Mouse (Mus musculus) left cerebral cortex, adult 2 months (tissue): ENCODE results near the gene Akap13. TPM values are rescaled to one million over a fixed set of nuclear protein-coding genes. Genes with fewer than 3 reads are reported as not detected.

Experiments used
- DNase-seq, 2 experiments: peaks; one replicate each; pipeline ENCODE4 v3.0.0; 2021 to 2022; ENCODE audit warnings: low spot score in 2 of 2, mixed read lengths in 1 of 2; ENCODE audit errors: extremely low spot score in 1 of 2
- H3K27ac ChIP-seq: fragments of 200-600 bp; 2 replicates; pipeline ENCODE4 v1.8.1; 2022
- H3K4me3 ChIP-seq: fragments of 200-600 bp; 2 replicates; pipeline ENCODE4 v1.8.1; 2022
- CTCF ChIP-seq: fragments of 200-600 bp; IDR thresholded peaks from 2 replicates; pipeline ENCODE4 v1.8.1; 2022; ENCODE audit warnings: antibody characterized with exemption, mild to moderate bottlenecking, moderate library complexity
- intact Hi-C: fragments of 180-260 bp; cut with DNase I; formaldehyde crosslinking; loops from one replicate; pipeline ENCODE4 v1.15.1; 2025
- total RNA-seq, 2 experiments: library from RNA; stranded (reverse); gene quantifications; 2 replicates each; pipeline ENCODE4 v1.2.3; 2021

Akap13 gene
- total RNA-seq, 2 experiments from 2014 or later: 26.8 to 28.7 TPM

GRCm38 (mm10) chr7:75427322-75427721, 28.0 kb upstream of the Akap13 start:
- Histone ChIP-seq H3K4me3 (no peak overlapping the region), H3K27ac (no peak overlapping the region)
- intact Hi-C loops: no loop called here
- DNase-seq: no peak
- TF ChIP-seq CTCF: no peak

- Histone ChIP-seq H3K27ac (no peak overlapping the region), H3K4me3 (no peak overlapping the region)
- no peak for DNase-seq
- intact Hi-C loops: no loop called here
- TF ChIP-seq CTCF: no peak
Measured at GRCm38 (mm10) chr7:75428913-75429312, 26.4 kb upstream of the Akap13 start.

- Histone ChIP-seq H3K4me3 (no peak overlapping the region), H3K27ac (no peak overlapping the region)
- TF ChIP-seq CTCF: no peak
- no peak for DNase-seq
- intact Hi-C loops: no loop called here
Measured at GRCm38 (mm10) chr7:75430550-75430949, 24.8 kb upstream of the Akap13 start.

DNA sequence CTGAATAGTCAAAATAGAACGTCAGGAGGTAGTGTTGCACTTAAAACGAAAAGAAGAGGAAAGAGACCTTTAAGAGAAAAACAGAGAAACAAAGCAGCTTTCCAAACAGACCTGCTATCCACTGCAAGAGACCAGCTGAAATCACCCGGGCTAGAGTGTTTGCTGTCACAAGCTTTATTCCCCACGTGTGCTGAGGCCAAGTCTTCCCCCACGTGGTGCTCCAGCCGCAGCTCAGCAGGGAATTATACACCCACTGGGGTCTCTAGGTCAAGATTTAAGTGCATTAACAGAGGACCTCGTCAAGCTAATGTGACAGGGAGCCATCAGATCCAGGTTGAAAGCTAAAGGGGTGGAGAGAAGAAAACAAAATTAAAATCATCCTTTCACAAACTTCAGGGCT, 24.3 kb upstream of the Akap13 start:
- no peak for TF ChIP-seq CTCF
- Histone ChIP-seq H3K4me3 (no peak overlapping the region), H3K27ac (no peak overlapping the region)
- intact Hi-C loops: no loop called here
- DNase-seq: no peak

- intact Hi-C loops: no loop called here
- no peak for TF ChIP-seq CTCF
- Histone ChIP-seq H3K27ac (no peak overlapping the region), H3K4me3 (no peak overlapping the region)
- DNase-seq: no peak
Measured at GRCm38 (mm10) chr7:75432046-75432445, 23.3 kb upstream of the Akap13 start.

- no peak for DNase-seq
- Histone ChIP-seq H3K27ac (no peak overlapping the region), H3K4me3 (no peak overlapping the region)
- TF ChIP-seq CTCF: no peak
- intact Hi-C loops: no loop called here
Measured at GRCm38 (mm10) chr7:75436413-75437174, 18.7 kb upstream of the Akap13 start.

GRCm38 (mm10) chr7:75439570-75439969, 15.8 kb upstream of the Akap13 start:
- no peak for TF ChIP-seq CTCF
- Histone ChIP-seq H3K4me3 (no peak overlapping the region), H3K27ac (no peak overlapping the region)
- DNase-seq: no peak
- intact Hi-C loops: no loop called here

DNA sequence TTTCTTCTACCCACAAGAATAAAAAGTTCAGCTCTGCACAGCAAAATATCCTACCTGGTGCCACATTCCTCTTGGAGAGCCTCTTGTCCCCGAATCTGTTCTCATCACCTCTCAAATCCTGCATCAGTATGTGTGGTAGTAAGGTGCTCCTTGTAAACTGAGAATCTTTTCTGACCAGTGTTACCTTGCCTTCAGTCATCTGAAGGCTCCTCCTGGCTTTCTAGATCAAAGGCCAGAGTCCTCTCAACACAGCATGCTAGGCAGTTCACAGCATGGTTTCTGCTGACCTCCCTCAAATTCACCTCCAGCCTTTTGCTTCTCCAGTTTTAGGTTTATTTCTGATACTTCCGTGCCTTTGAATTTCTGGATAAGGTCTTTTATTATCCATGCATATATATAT, 15.1 kb upstream of the Akap13 start:
- no peak overlapping the region for H3K27ac ChIP-seq

DNA sequence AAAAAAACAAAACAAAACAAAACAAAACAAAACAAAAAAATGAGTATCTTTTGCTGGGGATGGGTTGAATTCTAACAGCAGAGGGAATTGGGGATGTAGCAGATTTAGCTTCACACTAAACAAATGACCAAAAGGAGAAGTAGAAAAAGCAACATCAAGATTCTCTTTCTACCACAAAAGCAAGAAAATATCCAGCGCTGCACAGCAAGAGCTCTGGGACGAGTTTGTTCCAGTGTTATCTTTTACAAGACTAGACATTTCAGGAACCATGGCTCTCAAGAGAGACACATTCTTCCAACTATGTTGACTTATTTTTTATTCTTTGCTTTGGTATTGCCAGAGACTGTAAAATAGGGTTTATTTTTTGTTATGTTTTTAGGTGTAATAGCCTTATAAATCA, 13.4 kb upstream of the Akap13 start:
- Histone ChIP-seq H3K4me3 (no peak overlapping the region), H3K27ac (no peak overlapping the region)
- intact Hi-C loops: no loop called here
- DNase-seq: no peak
- no peak for TF ChIP-seq CTCF

More for the DNA sequence above, 15.1 kb upstream of the Akap13 start:
- no peak overlapping the region for H3K4me3 ChIP-seq
- TF ChIP-seq CTCF: no peak
- intact Hi-C loops: no loop called here
- no peak for DNase-seq

GRCm38 (mm10) chr7:75456152-75456888, 986 bp downstream of the Akap13 start:
- Histone ChIP-seq H3K27ac (peak overlapping the region; percentile 84), H3K4me3 (peak overlapping the region; percentile 89)
- DNase-seq: no peak
- intact Hi-C loops: loop anchor here (5.0 kb wide), 3 partner anchors 59 to 101 kb away; no protein-coding TSS in a partner anchor
- TF ChIP-seq CTCF: no peak

DNA sequence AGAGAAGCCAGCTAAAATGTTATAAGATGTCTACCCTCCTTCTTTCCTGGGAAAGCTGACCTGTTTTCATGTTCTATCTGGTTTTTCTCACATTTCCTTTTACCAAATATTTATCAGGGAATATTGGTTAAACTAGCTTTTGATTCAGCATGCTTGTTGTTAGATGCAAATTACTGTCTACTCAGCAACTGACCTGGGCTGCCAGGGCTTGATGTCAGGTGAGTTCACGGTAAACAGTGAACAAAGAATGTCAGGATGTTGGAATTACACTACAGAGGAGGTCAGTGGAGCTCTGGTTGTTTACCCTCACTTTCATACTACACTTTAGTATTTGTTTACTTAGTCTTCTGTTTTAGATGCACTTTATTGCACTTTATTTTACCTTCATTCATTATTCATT, 5.0 kb downstream of the Akap13 start:
- DNase-seq: no peak
- no peak for TF ChIP-seq CTCF
- intact Hi-C loops: no loop called here
- H3K27ac ChIP-seq: no peak overlapping the region
- no peak overlapping the region for H3K4me3 ChIP-seq

- DNase-seq: no peak
- no peak overlapping the region for H3K27ac ChIP-seq
- TF ChIP-seq CTCF: no peak
- no peak overlapping the region for H3K4me3 ChIP-seq
- intact Hi-C loops: no loop called here
Measured at GRCm38 (mm10) chr7:75463579-75464162, 8.3 kb downstream of the Akap13 start.
